Mouse (Mus musculus): ENCODE data around the gene Podnl1. TPM values are rescaled to one million over a fixed set of nuclear protein-coding genes. Genes with fewer than 3 reads are reported as not detected.
A peak's percentile ranks its signal among the peaks of the same experiment; 100 is the strongest.

Gene Podnl1
- polyA plus RNA-seq, 1 experiment from 2014 or later = 0.21 TPM

MicroRNA genes within 50 kb of the gene (microRNA counts, 519-probe panel; counts per million panel counts)
- 31.2 counts per million for microRNA mmu-miR-181c
- 4,211 counts per million, percentile 33 among the panel's probes with 10 or more counts for microRNA mmu-miR-709

Small RNA genes within 50 kb of the gene (microRNA-seq; reads per million reads assigned to microRNA genes)
- gene Gm25110 (ENCODE audit: insufficient number of aligned reads) (not detected), gene Mir181c (ENCODE audit: insufficient number of aligned reads) (10,310 reads per million, percentile 92 among the genes with 10 or more reads in this experiment), gene Mir181d (ENCODE audit: insufficient number of aligned reads) (11,708 reads per million, percentile 94 among the genes with 10 or more reads in this experiment), gene Mir709 (ENCODE audit: insufficient number of aligned reads) (not detected)

Other genes with a start within 250 kb of the Podnl1 start
- gene Adgrl1, start 225.9 kb upstream of the Podnl1 start, polyA plus RNA-seq (2014; fragmentation: Nextera tagmentation; extraction: Ambion mirVana) = 24.5 and 27.8 TPM in 2 replicates
- 0.92 and 1.2 TPM in 2 replicates for gene Gm10644, start 170.8 kb upstream of the Podnl1 start, polyA plus RNA-seq (2014; fragmentation: Nextera tagmentation; extraction: Ambion mirVana)
- gene Asf1b, start 170.5 kb upstream of the Podnl1 start, polyA plus RNA-seq (2014; fragmentation: Nextera tagmentation; extraction: Ambion mirVana) = 92.7 and 94.0 TPM in 2 replicates
- 171 and 189 TPM in 2 replicates for gene Prkaca, start 153.0 kb upstream of the Podnl1 start, polyA plus RNA-seq (2014; fragmentation: Nextera tagmentation; extraction: Ambion mirVana)
- 12.3 and 16.8 TPM in 2 replicates for gene Samd1, start 128.3 kb upstream of the Podnl1 start, polyA plus RNA-seq (2014; fragmentation: Nextera tagmentation; extraction: Ambion mirVana)
- 0.87 and 0.90 TPM in 2 replicates for gene 1700067K01Rik, start 124.5 kb upstream of the Podnl1 start, polyA plus RNA-seq (2014; fragmentation: Nextera tagmentation; extraction: Ambion mirVana)
- 0.47 and 0.73 TPM in 2 replicates for gene 2210011C24Rik, start 113.8 kb upstream of the Podnl1 start, polyA plus RNA-seq (2014; fragmentation: Nextera tagmentation; extraction: Ambion mirVana)
- gene Palm3, start 104.5 kb upstream of the Podnl1 start, polyA plus RNA-seq (2014; fragmentation: Nextera tagmentation; extraction: Ambion mirVana) = 2.5 and 4.4 TPM in 2 replicates
- gene Il27ra, start 83.4 kb upstream of the Podnl1 start, polyA plus RNA-seq (2014; fragmentation: Nextera tagmentation; extraction: Ambion mirVana) = 0.19 and 0.24 TPM in 2 replicates
- gene Rln3, start 81.0 kb upstream of the Podnl1 start, polyA plus RNA-seq (2014; fragmentation: Nextera tagmentation; extraction: Ambion mirVana) = not detected in 2 replicates
- gene Gm10643, start 60.9 kb upstream of the Podnl1 start, polyA plus RNA-seq (2014; fragmentation: Nextera tagmentation; extraction: Ambion mirVana) = 1.4 and 1.6 TPM in 2 replicates
- gene Rfx1, start 59.2 kb upstream of the Podnl1 start, polyA plus RNA-seq (2014; fragmentation: Nextera tagmentation; extraction: Ambion mirVana) = 11.0 and 11.5 TPM in 2 replicates
- 14.4 and 14.5 TPM in 2 replicates for gene Dcaf15, start 21.2 kb upstream of the Podnl1 start, polyA plus RNA-seq (2014; fragmentation: Nextera tagmentation; extraction: Ambion mirVana)
- gene Cc2d1a, start 21.9 kb downstream of the Podnl1 start, polyA plus RNA-seq (2014; fragmentation: Nextera tagmentation; extraction: Ambion mirVana) = 16.0 and 17.1 TPM in 2 replicates
- gene 4930432K21Rik, start 22.0 kb downstream of the Podnl1 start, polyA plus RNA-seq (2014; fragmentation: Nextera tagmentation; extraction: Ambion mirVana) = 1.2 and 1.5 TPM in 2 replicates
- gene Nanos3, start 59.2 kb downstream of the Podnl1 start, polyA plus RNA-seq (2014; fragmentation: Nextera tagmentation; extraction: Ambion mirVana) = 2.9 and 5.0 TPM in 2 replicates
- gene Zswim4, start 111.1 kb downstream of the Podnl1 start, polyA plus RNA-seq (2014; fragmentation: Nextera tagmentation; extraction: Ambion mirVana) = 34.7 and 37.1 TPM in 2 replicates
- 277 and 303 TPM in 2 replicates for gene D8Ertd738e, start 123.7 kb downstream of the Podnl1 start, polyA plus RNA-seq (2014; fragmentation: Nextera tagmentation; extraction: Ambion mirVana)
- gene Mri1, start 131.3 kb downstream of the Podnl1 start, polyA plus RNA-seq (2014; fragmentation: Nextera tagmentation; extraction: Ambion mirVana) = 52.0 and 59.6 TPM in 2 replicates
- 21.0 and 25.5 TPM in 2 replicates for gene Ccdc130, start 144.4 kb downstream of the Podnl1 start, polyA plus RNA-seq (2014; fragmentation: Nextera tagmentation; extraction: Ambion mirVana)

Measured in forebrain, embryonic 11.5 days (tissue).